In the genomic region with DNA sequence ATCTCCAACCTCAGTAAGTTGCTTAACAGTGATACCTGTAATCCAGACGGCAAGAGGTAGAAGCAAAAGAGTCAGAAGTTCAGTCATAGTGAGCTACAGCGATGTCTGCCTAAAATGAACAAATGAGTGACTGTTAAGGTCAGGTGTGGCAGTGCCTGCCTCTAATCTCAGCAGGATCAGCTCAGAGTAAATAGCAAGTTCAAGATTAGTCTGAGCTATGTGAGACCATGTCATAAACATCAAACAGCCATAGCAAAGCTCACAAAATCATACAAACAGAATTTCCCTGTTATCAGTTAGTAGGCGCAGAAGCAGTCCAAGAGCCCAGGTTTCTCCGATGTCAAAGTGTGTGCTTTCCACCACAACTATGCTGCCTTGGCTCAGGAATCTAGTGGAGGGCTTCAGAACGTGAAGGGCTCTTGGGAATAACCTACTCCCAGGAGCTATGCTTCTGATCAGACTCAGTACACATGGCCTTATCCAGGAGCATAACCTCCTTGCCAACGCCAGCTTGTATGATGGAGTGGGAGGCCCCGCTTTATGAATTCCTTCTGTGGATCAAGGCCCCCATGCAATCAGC, we compare ENCODE assay signal across 18 mouse cellular contexts.
"Had no signal": no experiment of that assay in that cellular context is flagged by ENCODE, and none has a peak within 500 bp of the region (broad histone marks: within the 10 kb centered on the region; RNA-seq: fewer than 3 reads in every experiment).

No protein-coding gene starts in this region.

- H3K4me2 ChIP-seq: limb, embryonic 12.5 days; liver, embryonic 13.5 days; midbrain, embryonic 11.5 days; neural tube, embryonic 13.5 days; stomach, embryonic 15.5 days had no signal

- H3K27me3 ChIP-seq: limb, embryonic 12.5 days; liver, embryonic 13.5 days; neural tube, embryonic 13.5 days; stomach, embryonic 15.5 days had no signal

- H3K4me3 ChIP-seq: limb, embryonic 12.5 days; liver, embryonic 13.5 days; megakaryocyte, embryonic 14.5 days; neural tube, embryonic 13.5 days; stomach, embryonic 15.5 days had no signal

- H3K9me3 ChIP-seq: liver, embryonic 13.5 days; neural tube, embryonic 13.5 days; stomach, embryonic 15.5 days had no signal

- H3K4me1 ChIP-seq: limb, embryonic 12.5 days; liver, embryonic 13.5 days; neural tube, embryonic 13.5 days; stomach, embryonic 15.5 days had no signal

- ATAC-seq: hindbrain, embryonic 16.5 days; inflammation-experienced regulatory T-cells, adult 6 months; midbrain, embryonic 16.5 days had no signal

- DNase-seq: kidney, adult 18-20 months; kidney, postnatal 10 days; layer of hippocampus, postnatal 36 days; liver; liver, embryonic 13.5 days; retina, postnatal 1 day; right cerebral cortex, postnatal 4 days; spleen, adult 18-20 months; thymus, postnatal 4 days had no signal

- H3K36me3 ChIP-seq: limb, embryonic 12.5 days; liver, embryonic 13.5 days; neural tube, embryonic 13.5 days; stomach, embryonic 15.5 days had no signal

- H3K27ac ChIP-seq: limb, embryonic 12.5 days; liver, embryonic 13.5 days; macrophage; neural tube, embryonic 13.5 days; stomach, embryonic 15.5 days had no signal

- H3K9ac ChIP-seq: limb, embryonic 12.5 days; liver, embryonic 13.5 days; neural tube, embryonic 13.5 days; stomach, embryonic 15.5 days had no signal
